Mouse (Mus musculus) midbrain, embryonic 10.5 days (tissue): ENCODE measurements around the gene Nhlrc3. TPM values are rescaled to one million over a fixed set of nuclear protein-coding genes. Genes with fewer than 3 reads are reported as not detected.

Source experiments
- DNase-seq: peaks from one replicate; pipeline ENCODE4 v3.0.0-alpha.2; 2017; ENCODE audit warnings: low spot score
- H3K27ac ChIP-seq: fragments of 300-500 bp; sonication (generic); replicated peaks from 2 replicates; pipeline ENCODE4 v1.5.1; 2016; ENCODE audit warnings: mild to moderate bottlenecking
- H3K27me3 ChIP-seq: fragments of 300-500 bp; sonication (generic); 2 replicates; pipeline ENCODE4 v1.6.1; 2016; ENCODE audit warnings: low read depth, mild to moderate bottlenecking; ENCODE audit not compliant: poor library complexity, severe bottlenecking
- H3K36me3 ChIP-seq: fragments of 300-500 bp; sonication (generic); 2 replicates; pipeline ENCODE4 v1.6.1; 2016; ENCODE audit warnings: mild to moderate bottlenecking, moderate library complexity
- H3K4me1 ChIP-seq: fragments of 300-500 bp; sonication (generic); 2 replicates; pipeline ENCODE4 v1.6.1; 2016
- H3K4me3 ChIP-seq: fragments of 300-500 bp; sonication (generic); 2 replicates; pipeline ENCODE4 v1.5.1; 2016; ENCODE audit warnings: mild to moderate bottlenecking, moderate library complexity
- H3K9me3 ChIP-seq: fragments of 300-500 bp; sonication (generic); replicated peaks from 2 replicates; pipeline ENCODE4 v1.6.1; 2016; ENCODE audit warnings: mild to moderate bottlenecking
- WGBS: fragments of 180-500 bp; shearing (Covaris S2); methylation state at CpG from one replicate; pipeline ENCODE4 v1.1.7; 2016; 5-methylcytosine and 5-hydroxymethylcytosine counted together
- polyA plus RNA-seq: library from polyadenylated mRNA; unstranded; fragments of >200 nt; fragmentation: Nextera tagmentation; extraction: Ambion mirVana; gene quantifications from 2 replicates; pipeline ENCODE4 v1.2.1, GENCODE M21; 2016

Nhlrc3 gene
- polyA plus RNA-seq, result 11.4 and 12.0 TPM in 2 replicates

DNA sequence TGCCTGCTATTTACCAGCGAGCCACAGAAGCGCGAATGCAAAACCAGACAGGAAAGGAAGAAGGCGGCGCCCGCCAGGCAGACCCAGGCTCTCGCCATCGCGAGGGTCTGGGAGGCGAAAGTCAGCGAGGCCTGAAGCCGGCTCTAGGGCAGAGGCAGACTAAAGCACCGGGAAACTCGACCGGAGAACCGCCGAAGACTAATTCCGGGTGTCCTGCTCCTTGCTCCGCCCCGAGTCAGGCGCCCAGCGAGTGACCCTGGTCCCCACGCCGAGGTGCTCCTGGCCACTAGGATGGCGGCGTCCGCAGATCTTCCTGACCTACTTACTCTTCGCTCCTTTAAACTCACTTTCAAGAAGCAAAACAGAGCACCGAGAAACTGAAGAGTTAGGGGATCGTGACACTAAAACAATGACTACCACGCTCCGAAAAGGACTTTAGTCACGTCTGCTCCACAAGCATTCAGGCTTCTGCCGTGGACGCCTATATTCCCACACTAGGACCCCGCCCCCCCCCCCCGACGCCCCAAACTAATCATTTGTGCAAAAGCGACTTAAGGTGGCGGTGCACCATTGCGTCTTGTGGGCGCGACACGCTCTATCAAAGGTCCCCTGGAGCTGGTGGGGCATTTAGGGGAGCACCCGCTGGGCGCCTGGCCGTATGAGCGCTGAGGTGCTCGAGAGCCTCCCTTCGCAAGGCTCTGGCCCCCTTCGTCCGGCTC, at the start of gene Nhlrc3, which contains the start of gene Proser1:
Gene Nhlrc3 (minus strand): TSS at position 287 of the 719 bp plus-strand sequence.
Gene Proser1 (plus strand): TSS at position 621 of the 719 bp plus-strand sequence.
- under 1% methylated on average over 52 of the region's 52 CpGs for WGBS
- Histone ChIP-seq H3K4me1 (peaks cover 41% of the 10 kb centered on the region), H3K4me3 (peak within 1 kb of the TSS; percentile 93), H3K27ac (peak within 1 kb of the TSS; percentile 97), H3K27me3 (no peaks in the 10 kb centered on the region), H3K9me3 (no peaks in the 10 kb centered on the region), H3K36me3 (peaks cover 30% of the 10 kb centered on the region)
- DNase-seq, result peak; percentile 93

DNA sequence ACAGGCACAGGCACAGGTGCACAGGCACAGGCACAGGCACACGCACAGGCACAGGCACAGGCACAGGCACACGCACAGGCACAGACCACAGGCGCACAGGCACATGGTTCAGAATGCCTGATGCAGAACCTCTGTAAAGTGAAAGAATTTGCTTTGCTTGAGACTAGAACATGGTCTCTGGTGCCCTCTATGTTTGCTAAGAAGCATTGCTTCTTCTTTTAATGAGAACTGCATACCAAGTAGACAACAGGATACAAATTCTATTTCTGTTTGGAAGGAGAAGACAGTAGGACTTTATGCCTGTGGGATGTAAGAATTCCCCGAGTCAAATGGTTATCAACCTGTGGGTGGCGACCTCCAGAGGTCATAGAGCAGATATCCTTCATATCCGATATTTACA, 39.3 kb upstream of the Nhlrc3 start:
- 81% methylated on average over 6 of the region's 6 CpGs for WGBS
- DNase-seq, result no peak

GRCm38 (mm10) chr3:53498351-53498905, 35.3 kb upstream of the Nhlrc3 start:
- DNase-seq, result no peak
- Histone ChIP-seq H3K9me3 (no peaks in the 10 kb centered on the region), H3K4me1 (no peaks in the 10 kb centered on the region), H3K4me3 (no peak overlapping the region), H3K27ac (no peak overlapping the region), H3K27me3 (no peaks in the 10 kb centered on the region), H3K36me3 (no peaks in the 10 kb centered on the region)
- WGBS, result 90% methylated on average over 6 of the region's 6 CpGs

More for the DNA sequence above, 39.3 kb upstream of the Nhlrc3 start:
- Histone ChIP-seq H3K27ac (no peak overlapping the region), H3K4me1 (no peaks in the 10 kb centered on the region), H3K36me3 (no peaks in the 10 kb centered on the region), H3K27me3 (no peaks in the 10 kb centered on the region), H3K4me3 (no peak overlapping the region), H3K9me3 (no peaks in the 10 kb centered on the region)

GRCm38 (mm10) chr3:53488353-53488752, 25.2 kb upstream of the Nhlrc3 start, which contains the start of gene Stoml3:
Gene Stoml3 (plus strand): TSS chr3:53488653.
- Histone ChIP-seq H3K27ac (no peak within 1 kb of the TSS), H3K27me3 (no peaks in the 10 kb centered on the region), H3K4me3 (no peak within 1 kb of the TSS), H3K36me3 (peaks cover 5% of the 10 kb centered on the region), H3K4me1 (no peaks in the 10 kb centered on the region), H3K9me3 (no peaks in the 10 kb centered on the region)
- WGBS, result 82% methylated on average over 6 of the region's 6 CpGs
- no peak for DNase-seq

DNA sequence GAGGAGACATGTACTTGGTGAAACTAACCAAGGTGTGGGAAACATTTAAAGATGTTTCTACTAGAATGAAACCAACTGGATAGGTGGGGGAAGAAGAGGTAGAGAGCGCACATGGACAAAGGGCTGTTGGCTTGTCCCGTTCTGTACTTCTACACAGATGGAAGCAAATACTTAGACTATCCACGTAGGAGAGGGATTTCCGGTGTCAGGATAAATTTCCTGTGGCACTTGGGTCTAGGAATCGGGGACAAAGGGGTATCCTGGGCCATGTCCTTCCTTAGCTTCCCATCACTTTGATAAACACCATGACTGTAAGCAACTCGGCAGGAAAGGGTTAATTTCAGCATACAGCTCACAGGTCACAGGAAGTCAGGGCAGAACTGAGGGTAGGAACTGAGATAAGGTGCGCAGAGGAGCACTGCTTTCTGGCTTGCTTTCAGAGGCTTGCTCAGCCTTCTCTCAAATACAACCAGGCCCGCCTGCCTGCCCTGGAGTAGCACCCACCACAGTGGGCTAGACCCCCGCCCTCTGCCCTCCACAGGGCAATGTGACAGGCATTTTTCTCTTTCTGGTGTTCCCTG, 24.0 kb upstream of the Nhlrc3 start:
- Histone ChIP-seq H3K36me3 (peaks cover 13% of the 10 kb centered on the region), H3K4me3 (no peak overlapping the region), H3K9me3 (no peaks in the 10 kb centered on the region), H3K27me3 (no peaks in the 10 kb centered on the region), H3K27ac (no peak overlapping the region), H3K4me1 (no peaks in the 10 kb centered on the region)
- WGBS, result 72% methylated on average over 9 of the region's 9 CpGs
- DNase-seq, result no peak

- WGBS, result 83% methylated on average over 10 of the region's 10 CpGs
- no peaks in the 10 kb centered on the region for H3K9me3 ChIP-seq
- H3K27ac ChIP-seq, result no peak overlapping the region
- H3K27me3 ChIP-seq, result no peaks in the 10 kb centered on the region
- H3K4me1 ChIP-seq, result no peaks in the 10 kb centered on the region
- H3K36me3 ChIP-seq, result peaks cover 18% of the 10 kb centered on the region
- H3K4me3 ChIP-seq, result no peak overlapping the region
- no peak for DNase-seq
Measured at GRCm38 (mm10) chr3:53486561-53486960, 23.4 kb upstream of the Nhlrc3 start.

GRCm38 (mm10) chr3:53483414-53484059, 20.4 kb upstream of the Nhlrc3 start:
- Histone ChIP-seq H3K4me3 (no peak overlapping the region), H3K4me1 (no peaks in the 10 kb centered on the region), H3K27ac (no peak overlapping the region), H3K9me3 (no peaks in the 10 kb centered on the region), H3K27me3 (no peaks in the 10 kb centered on the region), H3K36me3 (peaks cover 48% of the 10 kb centered on the region)
- WGBS, result 91% methylated on average over 8 of the region's 8 CpGs
- DNase-seq, result no peak

GRCm38 (mm10) chr3:53478419-53479046, 15.4 kb upstream of the Nhlrc3 start:
- DNase-seq, result no peak
- peaks cover 3% of the 10 kb centered on the region; the same call in 1 of the 2 replicates for H3K27me3 ChIP-seq

GRCm38 (mm10) chr3:53477468-53477867, 14.3 kb upstream of the Nhlrc3 start:
- H3K4me3 ChIP-seq, result no peak overlapping the region
- H3K9me3 ChIP-seq, result no peaks in the 10 kb centered on the region
- H3K27me3 ChIP-seq, result peaks cover 3% of the 10 kb centered on the region; the same call in 1 of the 2 replicates
- no peak overlapping the region for H3K27ac ChIP-seq
- H3K4me1 ChIP-seq, result no peaks in the 10 kb centered on the region
- H3K36me3 ChIP-seq, result peaks cover 98% of the 10 kb centered on the region
- no peak for DNase-seq
- WGBS, result 93% methylated on average over 17 of the region's 17 CpGs

More at GRCm38 (mm10) chr3:53478419-53479046, 15.4 kb upstream of the Nhlrc3 start:
- WGBS, result 95% methylated on average over 30 of the region's 30 CpGs
- Histone ChIP-seq H3K4me3 (no peak overlapping the region), H3K4me1 (no peaks in the 10 kb centered on the region), H3K36me3 (peaks cover 94% of the 10 kb centered on the region), H3K27ac (no peak overlapping the region), H3K9me3 (no peaks in the 10 kb centered on the region)

- Histone ChIP-seq H3K27ac (no peak overlapping the region), H3K9me3 (no peaks in the 10 kb centered on the region), H3K36me3 (peaks cover 98% of the 10 kb centered on the region), H3K27me3 (peaks cover 3% of the 10 kb centered on the region; the same call in 1 of the 2 replicates), H3K4me3 (no peak overlapping the region), H3K4me1 (no peaks in the 10 kb centered on the region)
- no peak for DNase-seq
- WGBS, result 77% methylated on average over 6 of the region's 6 CpGs
Measured at GRCm38 (mm10) chr3:53475889-53476288, 12.8 kb upstream of the Nhlrc3 start.

DNA sequence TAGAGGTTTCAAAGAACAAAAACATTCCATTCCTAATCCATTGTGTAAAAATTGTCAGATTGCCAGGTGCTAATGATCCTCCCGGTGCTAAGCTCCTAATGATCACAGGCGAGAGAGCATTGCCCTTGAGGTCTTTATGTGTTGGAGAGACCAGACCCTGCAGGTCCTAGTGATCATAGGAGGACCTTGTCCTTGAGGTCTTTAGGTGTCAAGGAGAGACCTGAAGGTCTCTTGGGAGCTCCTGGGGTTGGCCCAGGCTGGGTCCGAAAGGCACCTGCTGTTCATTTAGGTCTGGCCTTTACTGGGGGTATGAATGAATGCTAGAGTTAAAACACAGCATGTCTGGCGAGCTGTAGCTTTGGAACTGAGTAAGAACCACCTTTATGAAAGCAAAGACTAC, 11.0 kb upstream of the Nhlrc3 start:
- Histone ChIP-seq H3K9me3 (no peaks in the 10 kb centered on the region), H3K4me3 (no peak overlapping the region), H3K27me3 (peaks cover 3% of the 10 kb centered on the region; the same call in 1 of the 2 replicates), H3K4me1 (no peaks in the 10 kb centered on the region), H3K27ac (no peak overlapping the region), H3K36me3 (peaks cover 98% of the 10 kb centered on the region)
- DNase-seq, result no peak
- WGBS, result 91% methylated on average over 4 of the region's 4 CpGs

DNA sequence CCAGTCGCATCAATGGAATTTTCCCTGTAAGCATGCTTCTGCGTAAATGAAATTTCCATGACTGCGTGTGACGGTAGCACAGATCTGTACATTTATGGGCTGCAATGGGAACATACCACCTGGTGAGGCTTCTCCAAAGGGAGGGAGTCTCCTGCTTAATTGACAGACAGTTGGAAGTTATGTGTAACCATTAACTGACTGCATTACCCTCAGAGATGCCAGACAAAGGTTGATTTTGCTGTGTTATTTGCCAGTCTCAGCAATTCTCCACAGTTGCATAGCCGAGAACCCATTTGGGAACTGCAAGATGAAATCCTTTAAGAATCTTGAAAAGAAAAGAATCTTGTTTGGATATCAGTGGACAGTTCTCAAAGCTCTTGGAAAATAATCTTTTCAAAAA, 8.9 kb upstream of the Nhlrc3 start:
- Histone ChIP-seq H3K27ac (no peak overlapping the region), H3K4me3 (no peak overlapping the region), H3K9me3 (no peaks in the 10 kb centered on the region), H3K4me1 (peaks cover 3% of the 10 kb centered on the region; the same call in 1 of the 2 replicates), H3K27me3 (peaks cover 3% of the 10 kb centered on the region; the same call in 1 of the 2 replicates), H3K36me3 (peaks cover 85% of the 10 kb centered on the region)
- 95% methylated on average over 5 of the region's 5 CpGs for WGBS
- DNase-seq, result no peak
